Mouse (Mus musculus): ENCODE measurements around the gene 3110009E18Rik. TPM values are rescaled to one million over a fixed set of nuclear protein-coding genes. Genes with fewer than 3 reads are reported as not detected.

Gene 3110009E18Rik
- polyA plus RNA-seq (2014; fragmentation: Illumina TruSeq; extraction: RNeasy Lipid Tissue Mini Kit (QIAGEN cat#74804); ENCODE audit: low read depth, low replicate concordance), result 3.3 TPM

DNA sequence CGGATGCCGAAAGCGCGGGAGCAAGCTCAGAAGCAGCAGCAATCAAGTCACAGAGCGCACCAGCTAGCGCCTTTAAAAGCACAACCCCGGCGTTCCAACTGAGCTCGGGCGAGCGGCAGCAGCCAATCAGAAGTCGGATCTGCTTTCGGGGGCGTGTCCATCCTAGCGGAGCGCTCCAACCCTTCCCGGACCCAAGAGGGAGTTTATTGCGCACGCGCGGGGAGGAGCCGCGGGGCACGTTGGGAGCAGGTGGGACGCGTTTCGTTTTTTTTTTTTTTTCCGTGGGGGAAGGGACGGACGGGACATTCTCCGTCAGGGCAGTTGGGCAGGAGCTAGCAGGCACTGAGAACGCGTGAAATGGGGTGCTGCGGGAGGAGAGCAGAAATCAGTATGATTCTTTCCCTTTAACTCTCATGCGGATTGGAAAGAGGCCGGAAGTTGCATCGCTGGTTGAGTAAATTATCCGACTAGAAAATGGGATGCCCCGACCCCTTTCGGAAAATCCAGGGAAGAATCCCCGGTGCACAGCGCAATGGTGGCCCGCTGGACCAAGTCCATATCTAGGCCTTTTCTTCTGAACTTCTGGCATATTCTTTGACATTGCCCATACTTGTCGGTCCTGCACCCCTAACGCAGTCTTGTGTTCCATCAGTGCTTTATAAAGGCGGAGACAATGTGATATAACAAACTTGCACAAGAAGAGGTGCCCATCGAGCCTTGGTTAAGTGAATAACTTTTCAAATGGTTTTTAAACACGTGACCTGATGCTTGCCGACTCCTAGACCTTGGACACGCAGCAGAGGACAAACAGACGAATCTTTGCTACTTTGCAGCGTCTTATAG lies at the start of gene 3110009E18Rik, which contains the start of gene Dbi:
3110009E18Rik (plus strand) TSS at position 219 of the 843 bp plus-strand sequence.
Dbi (minus strand) TSS at position 110 of the 843 bp plus-strand sequence.

DNA sequence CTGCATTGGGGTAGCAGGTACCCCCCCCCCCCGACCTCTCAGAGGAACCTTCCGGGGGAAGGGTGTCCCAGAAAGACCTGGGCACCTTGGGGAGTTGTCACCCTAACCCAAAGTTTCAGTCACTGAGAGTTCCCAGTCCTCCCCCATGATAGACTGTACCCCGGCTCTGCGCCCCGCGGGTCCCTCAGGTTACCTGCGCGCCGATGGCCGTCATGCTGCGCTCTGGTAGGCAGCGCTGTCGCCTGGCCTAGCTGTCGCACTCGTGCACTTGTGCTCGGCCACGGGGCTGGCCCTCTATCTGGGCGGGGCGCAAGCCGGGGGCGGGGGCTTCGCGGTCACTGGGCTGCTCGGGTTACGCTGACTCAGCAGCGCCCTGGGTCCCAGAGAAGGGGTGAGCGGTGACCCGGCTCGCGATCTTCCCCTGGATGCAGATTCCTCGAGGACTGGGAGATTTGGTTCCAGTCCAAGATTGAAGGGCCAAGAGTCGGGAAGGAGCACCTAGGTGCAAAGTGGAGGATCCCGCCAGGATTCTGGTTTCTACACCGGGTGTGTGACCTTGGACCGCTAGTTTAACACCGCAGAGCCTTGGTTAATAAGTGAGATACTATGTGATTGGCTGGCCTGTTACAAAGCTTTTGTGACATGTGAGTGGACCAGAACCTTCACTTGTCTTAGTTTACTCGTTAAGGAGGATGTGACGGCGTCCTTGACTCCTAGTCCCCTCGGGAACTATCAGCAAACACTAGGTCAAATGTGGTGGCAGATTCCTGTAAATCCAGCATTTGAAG lies 47.3 kb upstream of the 3110009E18Rik start, which contains the start of gene Tmem37:
Tmem37 (minus strand) TSS at position 556 of the 788 bp plus-strand sequence.

Other genes with a start within 250 kb of the 3110009E18Rik start
- 4.1 TPM for gene Tmem177, start 208.0 kb upstream of the 3110009E18Rik start, polyA plus RNA-seq (2014; fragmentation: Illumina TruSeq; extraction: RNeasy Lipid Tissue Mini Kit (QIAGEN cat#74804); ENCODE audit: low read depth, low replicate concordance)
- not detected for gene Cfap221, start 124.0 kb upstream of the 3110009E18Rik start, polyA plus RNA-seq (2014; fragmentation: Illumina TruSeq; extraction: RNeasy Lipid Tissue Mini Kit (QIAGEN cat#74804); ENCODE audit: low read depth, low replicate concordance)
- gene Sctr, start 114.3 kb upstream of the 3110009E18Rik start, polyA plus RNA-seq (2014; fragmentation: Illumina TruSeq; extraction: RNeasy Lipid Tissue Mini Kit (QIAGEN cat#74804); ENCODE audit: low read depth, low replicate concordance), result not detected
- 5.9 TPM for gene Tmem37, start 47.1 kb upstream of the 3110009E18Rik start, polyA plus RNA-seq (2014; fragmentation: Illumina TruSeq; extraction: RNeasy Lipid Tissue Mini Kit (QIAGEN cat#74804); ENCODE audit: low read depth, low replicate concordance)
- gene Dbi, start 109 bp upstream of the 3110009E18Rik start, polyA plus RNA-seq (2014; fragmentation: Illumina TruSeq; extraction: RNeasy Lipid Tissue Mini Kit (QIAGEN cat#74804); ENCODE audit: low read depth, low replicate concordance), result 1,523 TPM
- gene Steap3, start 151.5 kb downstream of the 3110009E18Rik start, polyA plus RNA-seq (2014; fragmentation: Illumina TruSeq; extraction: RNeasy Lipid Tissue Mini Kit (QIAGEN cat#74804); ENCODE audit: low read depth, low replicate concordance), result 8.4 TPM
- gene C1ql2, start 219.4 kb downstream of the 3110009E18Rik start, polyA plus RNA-seq (2014; fragmentation: Illumina TruSeq; extraction: RNeasy Lipid Tissue Mini Kit (QIAGEN cat#74804); ENCODE audit: low read depth, low replicate concordance), result not detected

Measured in liver, adult 10 weeks (tissue).